ENCODE assay signal across 22 mouse cellular contexts in the genomic region with DNA sequence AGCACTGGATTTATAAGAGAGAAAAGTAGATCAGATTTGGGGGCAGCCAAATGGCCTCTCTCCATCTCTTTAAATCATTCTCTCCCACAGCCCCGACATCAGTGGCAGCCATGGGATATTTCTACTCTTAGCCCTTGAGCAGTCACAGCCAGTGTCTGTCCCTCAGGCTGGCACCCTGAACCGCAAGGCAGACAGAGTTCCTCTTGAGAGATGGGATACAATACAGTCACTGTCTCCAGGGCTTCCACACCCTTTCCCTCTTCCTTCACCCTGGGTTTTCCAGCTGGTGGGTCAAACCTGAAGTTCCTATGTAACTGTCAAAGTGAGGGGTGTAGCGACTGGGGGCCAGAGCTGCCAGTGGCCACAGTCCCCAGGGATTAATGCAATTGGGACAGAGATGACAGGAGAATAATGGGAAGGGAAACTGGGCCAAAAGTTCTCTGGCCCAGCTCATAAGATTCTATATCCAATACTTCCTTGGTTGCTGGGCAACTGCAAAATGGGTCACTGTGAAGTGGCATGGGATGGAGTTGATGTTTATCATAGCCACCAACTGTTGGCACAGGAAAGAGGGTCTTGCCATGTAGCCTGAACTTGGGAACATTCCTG.
A peak's percentile ranks its signal among the peaks of the same experiment; 100 is the strongest.
DNase-seq lines count a peak whose midpoint lies in the region; ATAC-seq and TF ChIP-seq lines count a peak whose summit lies in the region.
"Had no signal": no experiment of that assay in that cellular context is flagged by ENCODE, and none has a peak within 500 bp of the region (broad histone marks: within the 10 kb centered on the region; RNA-seq: fewer than 3 reads in every experiment).

No protein-coding gene starts in this region.

- ATAC-seq in kidney, embryonic 15.5 days (replicated peaks; ENCODE audit: low FRiP score): peak; percentile 55; the same call in 1 of the 2 replicates
- peak; percentile 52 for ATAC-seq in midbrain, postnatal 0 days (ENCODE audit: low FRiP score)
- ATAC-seq in midbrain, embryonic 13.5 days: no peak
- ATAC-seq in hindbrain, embryonic 16.5 days: peak; percentile 93
- ATAC-seq in stomach, postnatal 0 days (ENCODE audit: low FRiP score, low TSS enrichment): 0 out of 2 replicates have a peak, but pooled peaks have one; percentile 35
- ATAC-seq: activated CD4-positive, CD25-positive, alpha-beta regulatory T cell, adult 4 months; forebrain, embryonic 14.5 days had no signal

- H3K36me3 ChIP-seq in kidney, embryonic 15.5 days: no peaks in the 10 kb centered on the region
- H3K36me3 ChIP-seq in midbrain, postnatal 0 days (ENCODE audit: insufficient read depth, low read length): no peaks in the 10 kb centered on the region
- no peaks in the 10 kb centered on the region for H3K36me3 ChIP-seq in midbrain, embryonic 13.5 days
- no peaks in the 10 kb centered on the region for H3K36me3 ChIP-seq in hindbrain, embryonic 16.5 days (ENCODE audit: control insufficient read depth, insufficient read depth, low read length)
- no peaks in the 10 kb centered on the region for H3K36me3 ChIP-seq in stomach, postnatal 0 days (ENCODE audit: control insufficient read depth, insufficient read depth, low read length)
- H3K36me3 ChIP-seq: embryonic facial prominence, embryonic 12.5 days; heart, embryonic 15.5 days; limb, embryonic 15.5 days; neural tube, embryonic 12.5 days had no signal

- H3K27me3 ChIP-seq in kidney, embryonic 15.5 days: no peaks in the 10 kb centered on the region
- no peaks in the 10 kb centered on the region for H3K27me3 ChIP-seq in midbrain, postnatal 0 days (ENCODE audit: insufficient read depth, low read length)
- no peaks in the 10 kb centered on the region for H3K27me3 ChIP-seq in midbrain, embryonic 13.5 days
- H3K27me3 ChIP-seq in hindbrain, embryonic 16.5 days (replicated peaks; ENCODE audit: control insufficient read depth, insufficient read depth, low read length): no peaks in the 10 kb centered on the region
- H3K27me3 ChIP-seq in stomach, postnatal 0 days (ENCODE audit: control insufficient read depth, insufficient read depth, low read length): no peaks in the 10 kb centered on the region
- H3K27me3 ChIP-seq: embryonic facial prominence, embryonic 12.5 days; heart, embryonic 15.5 days; limb, embryonic 15.5 days; neural tube, embryonic 12.5 days had no signal

- no peak for TF ChIP-seq EP300 in stomach, postnatal 0 days (optimal IDR thresholded peaks at IDR 0.05)

- H3K27ac ChIP-seq in kidney, embryonic 15.5 days: 0 out of 2 replicates have a peak overlapping the region, but pooled peaks have one; percentile 7
- H3K27ac ChIP-seq in midbrain, postnatal 0 days (ENCODE audit: low read depth, low read length): no peak overlapping the region
- H3K27ac ChIP-seq in midbrain, embryonic 13.5 days: no peak overlapping the region
- 0 out of 2 replicates have a peak overlapping the region, but pooled peaks have one; percentile 24 for H3K27ac ChIP-seq in hindbrain, embryonic 16.5 days (ENCODE audit: low read depth, low read length)
- H3K27ac ChIP-seq in stomach, postnatal 0 days (replicated peaks): no peak overlapping the region
- H3K27ac ChIP-seq: embryonic facial prominence, embryonic 12.5 days; heart, embryonic 15.5 days; limb, embryonic 15.5 days; liver, embryonic 14.5 days; neural tube, embryonic 12.5 days had no signal

- no peak overlapping the region for H3K4me3 ChIP-seq in kidney, embryonic 15.5 days (replicated peaks)
- H3K4me3 ChIP-seq in midbrain, postnatal 0 days (ENCODE audit: low read depth, low read length): no peak overlapping the region
- H3K4me3 ChIP-seq in midbrain, embryonic 13.5 days (replicated peaks): no peak overlapping the region
- H3K4me3 ChIP-seq in hindbrain, embryonic 16.5 days (ENCODE audit: low read length): no peak overlapping the region
- H3K4me3 ChIP-seq in stomach, postnatal 0 days (ENCODE audit: low read depth, low read length): no peak overlapping the region
- H3K4me3 ChIP-seq: embryonic facial prominence, embryonic 12.5 days; heart, embryonic 15.5 days; limb, embryonic 15.5 days; neural tube, embryonic 12.5 days had no signal

- no peaks in the 10 kb centered on the region for H3K9me3 ChIP-seq in kidney, embryonic 15.5 days (replicated peaks)
- H3K9me3 ChIP-seq in midbrain, postnatal 0 days (ENCODE audit: low read length): no peaks in the 10 kb centered on the region
- H3K9me3 ChIP-seq in midbrain, embryonic 13.5 days: no peaks in the 10 kb centered on the region
- no peaks in the 10 kb centered on the region for H3K9me3 ChIP-seq in hindbrain, embryonic 16.5 days (ENCODE audit: control insufficient read depth, low read length)
- H3K9me3 ChIP-seq in stomach, postnatal 0 days (ENCODE audit: control insufficient read depth, low read length): no peaks in the 10 kb centered on the region
- H3K9me3 ChIP-seq: embryonic facial prominence, embryonic 12.5 days; heart, embryonic 15.5 days; limb, embryonic 15.5 days; neural tube, embryonic 12.5 days had no signal

- H3K4me2 ChIP-seq in kidney, embryonic 15.5 days: no peak overlapping the region
- no peak overlapping the region for H3K4me2 ChIP-seq in midbrain, postnatal 0 days (ENCODE audit: low read depth, low read length, poor library complexity, severe bottlenecking)
- H3K4me2 ChIP-seq in midbrain, embryonic 13.5 days (replicated peaks): no peak overlapping the region
- no peak overlapping the region for H3K4me2 ChIP-seq in hindbrain, embryonic 16.5 days (ENCODE audit: low read length)
- H3K4me2 ChIP-seq in stomach, postnatal 0 days (replicated peaks; ENCODE audit: low read depth): no peak overlapping the region
- H3K4me2 ChIP-seq: embryonic facial prominence, embryonic 12.5 days; heart, embryonic 15.5 days; limb, embryonic 15.5 days; lung, embryonic 14.5 days; neural tube, embryonic 12.5 days had no signal

- WGBS in kidney, embryonic 15.5 days: 41% methylated on average over 3 of the region's 3 CpGs
- 69% methylated on average over 3 of the region's 3 CpGs for WGBS in midbrain, postnatal 0 days
- WGBS in midbrain, embryonic 13.5 days: 85% methylated on average over 3 of the region's 3 CpGs
- WGBS in hindbrain, embryonic 16.5 days: 59% methylated on average over 3 of the region's 3 CpGs
- 56% methylated on average over 3 of the region's 3 CpGs for WGBS in stomach, postnatal 0 days

- H3K9ac ChIP-seq in kidney, embryonic 15.5 days: no peak overlapping the region
- no peak overlapping the region for H3K9ac ChIP-seq in midbrain, postnatal 0 days (replicated peaks; ENCODE audit: low read length, poor library complexity, severe bottlenecking)
- no peak overlapping the region for H3K9ac ChIP-seq in midbrain, embryonic 13.5 days (replicated peaks)
- no peak overlapping the region for H3K9ac ChIP-seq in hindbrain, embryonic 16.5 days (ENCODE audit: low read depth, low read length)
- H3K9ac ChIP-seq in stomach, postnatal 0 days (ENCODE audit: low read length): no peak overlapping the region
- H3K9ac ChIP-seq: embryonic facial prominence, embryonic 12.5 days; heart, embryonic 15.5 days; limb, embryonic 15.5 days; liver, embryonic 14.5 days; lung, embryonic 14.5 days; neural tube, embryonic 12.5 days had no signal

- DNase-seq in kidney, postnatal 36 days: no peak
- peak; percentile 68 for DNase-seq in midbrain, postnatal 0 days (ENCODE audit: low spot score)
- no peak for DNase-seq in stomach, postnatal 0 days (ENCODE audit: low spot score)
- DNase-seq in thymus, postnatal 25 days: no peak
- DNase-seq: adrenal gland, adult 8-10 months; cerebellum, adult 2 months; cerebellum, postnatal 25 days; heart, postnatal 36 days; kidney, adult 2 months; layer of hippocampus, adult 9-11 months; lung, embryonic 14.5 days; lung, postnatal 36 days had no signal

- H3K4me1 ChIP-seq in kidney, embryonic 15.5 days: peaks cover 11% of the 10 kb centered on the region
- no peaks in the 10 kb centered on the region for H3K4me1 ChIP-seq in midbrain, postnatal 0 days (ENCODE audit: insufficient read depth, low read length)
- no peaks in the 10 kb centered on the region for H3K4me1 ChIP-seq in midbrain, embryonic 13.5 days (replicated peaks)
- H3K4me1 ChIP-seq in hindbrain, embryonic 16.5 days (ENCODE audit: control insufficient read depth, insufficient read depth, low read depth, low read length): no peaks in the 10 kb centered on the region
- H3K4me1 ChIP-seq in stomach, postnatal 0 days (replicated peaks; ENCODE audit: control insufficient read depth, insufficient read depth): no peaks in the 10 kb centered on the region
- H3K4me1 ChIP-seq: embryonic facial prominence, embryonic 12.5 days; limb, embryonic 15.5 days; neural tube, embryonic 12.5 days had no signal

- no peak for TF ChIP-seq CTCF in midbrain, postnatal 0 days (IDR thresholded peaks at IDR 0.05)
- no peak for TF ChIP-seq CTCF in stomach, postnatal 0 days (IDR thresholded peaks at IDR 0.05; ENCODE audit: low read depth)

Comparison
In these comparisons a context has a peak if more than half of its experiments do, and no peak if none do; other contexts are left out.
1. H3K27ac ChIP-seq: peak in kidney, embryonic 15.5 days (single experiment) and hindbrain, embryonic 16.5 days (single experiment); none in midbrain, postnatal 0 days (single experiment), midbrain, embryonic 13.5 days (single experiment) and stomach, postnatal 0 days (single experiment).